Mouse (Mus musculus): Measurements from ENCODE around the gene Mamdc2. TPM values are rescaled to one million over a fixed set of nuclear protein-coding genes. Genes with fewer than 3 reads are reported as not detected.

Gene Mamdc2
- total and polyA plus RNA-seq, 2 experiments from 2014 or later, result 3.2 to 4.0 TPM

DNA sequence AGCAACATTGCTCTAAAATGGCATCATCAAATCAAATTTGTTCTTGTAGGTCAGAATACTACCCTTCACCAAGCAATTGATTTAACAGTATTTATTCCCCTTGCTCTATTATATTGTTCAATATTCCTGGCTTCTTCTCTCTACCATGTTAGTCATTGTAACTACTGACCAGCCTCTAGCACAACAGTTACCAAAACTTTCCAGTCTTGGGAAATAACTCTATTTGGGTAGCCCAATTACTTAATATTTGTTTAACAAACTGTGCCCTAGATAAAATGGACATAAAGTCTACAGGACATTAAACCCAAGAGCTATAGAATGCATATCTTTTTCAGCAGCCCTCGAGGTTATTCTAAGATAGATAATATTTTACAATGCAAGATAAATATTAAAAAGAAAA lies 159.0 kb downstream of the Mamdc2 start:
- H3K4me2 ChIP-seq (ENCODE audit: low read depth, low read length), result no peak overlapping the region
- no peaks in the 10 kb centered on the region for H3K4me1 ChIP-seq (ENCODE audit: insufficient read depth, low read length)
- H3K9ac ChIP-seq (replicated peaks; ENCODE audit: low read length), result no peak overlapping the region
- ATAC-seq, result no peak
- no peaks in the 10 kb centered on the region for H3K27me3 ChIP-seq (ENCODE audit: insufficient read depth, low read length)
- peaks cover 8% of the 10 kb centered on the region; the same call in 1 of the 2 replicates for H3K9me3 ChIP-seq (ENCODE audit: low read length)
- no peak for DNase-seq (ENCODE audit: low spot score)
- no peak overlapping the region for H3K4me3 ChIP-seq (ENCODE audit: low read length)
- no peaks in the 10 kb centered on the region for H3K36me3 ChIP-seq (ENCODE audit: insufficient read depth, low read length)
- no peak overlapping the region for H3K27ac ChIP-seq
- no peak for TF ChIP-seq CTCF (IDR thresholded peaks at IDR 0.05; ENCODE audit: low read depth)
- 83% methylated on average over 1 of the region's 1 CpGs for WGBS

- Histone ChIP-seq H3K4me2 (ENCODE audit: low read depth, low read length) (no peak overlapping the region), H3K36me3 (ENCODE audit: insufficient read depth, low read length) (no peaks in the 10 kb centered on the region), H3K9ac (replicated peaks; ENCODE audit: low read length) (no peak overlapping the region), H3K27ac (no peak overlapping the region), H3K9me3 (ENCODE audit: low read length) (peaks cover 5% of the 10 kb centered on the region; the same call in 1 of the 2 replicates), H3K27me3 (ENCODE audit: insufficient read depth, low read length) (no peaks in the 10 kb centered on the region), H3K4me3 (ENCODE audit: low read length) (no peak overlapping the region), H3K4me1 (ENCODE audit: insufficient read depth, low read length) (no peaks in the 10 kb centered on the region)
- WGBS, result 62% methylated on average over 8 of the region's 8 CpGs
- DNase-seq (ENCODE audit: low spot score) (no peak), ATAC-seq (no peak)
- no peak for TF ChIP-seq CTCF (IDR thresholded peaks at IDR 0.05; ENCODE audit: low read depth)
Observed at GRCm38 (mm10) chr19:23281911-23282660, 166.2 kb downstream of the Mamdc2 start.

GRCm38 (mm10) chr19:23274054-23274724 lies 174.1 kb downstream of the Mamdc2 start:
- TF ChIP-seq CTCF (IDR thresholded peaks at IDR 0.05; ENCODE audit: low read depth), result 0 out of 2 replicates have a peak, but pooled peaks have one; percentile 5
- Histone ChIP-seq H3K4me3 (ENCODE audit: low read length) (peak overlapping the region; percentile 89), H3K9ac (replicated peaks; ENCODE audit: low read length) (no peak overlapping the region), H3K27me3 (ENCODE audit: insufficient read depth, low read length) (no peaks in the 10 kb centered on the region), H3K4me2 (ENCODE audit: low read depth, low read length) (peak overlapping the region; percentile 78), H3K9me3 (ENCODE audit: low read length) (no peaks in the 10 kb centered on the region), H3K27ac (no peak overlapping the region), H3K4me1 (ENCODE audit: insufficient read depth, low read length) (0 out of 2 replicates have a peak, but pooled peaks cover 4% of the 10 kb centered on the region), H3K36me3 (ENCODE audit: insufficient read depth, low read length) (no peaks in the 10 kb centered on the region)
- 53% methylated on average over 4 of the region's 4 CpGs for whole genome bisulfite sequencing
- ATAC-seq (peak; percentile 61), DNase-seq (ENCODE audit: low spot score) (no peak)

DNA sequence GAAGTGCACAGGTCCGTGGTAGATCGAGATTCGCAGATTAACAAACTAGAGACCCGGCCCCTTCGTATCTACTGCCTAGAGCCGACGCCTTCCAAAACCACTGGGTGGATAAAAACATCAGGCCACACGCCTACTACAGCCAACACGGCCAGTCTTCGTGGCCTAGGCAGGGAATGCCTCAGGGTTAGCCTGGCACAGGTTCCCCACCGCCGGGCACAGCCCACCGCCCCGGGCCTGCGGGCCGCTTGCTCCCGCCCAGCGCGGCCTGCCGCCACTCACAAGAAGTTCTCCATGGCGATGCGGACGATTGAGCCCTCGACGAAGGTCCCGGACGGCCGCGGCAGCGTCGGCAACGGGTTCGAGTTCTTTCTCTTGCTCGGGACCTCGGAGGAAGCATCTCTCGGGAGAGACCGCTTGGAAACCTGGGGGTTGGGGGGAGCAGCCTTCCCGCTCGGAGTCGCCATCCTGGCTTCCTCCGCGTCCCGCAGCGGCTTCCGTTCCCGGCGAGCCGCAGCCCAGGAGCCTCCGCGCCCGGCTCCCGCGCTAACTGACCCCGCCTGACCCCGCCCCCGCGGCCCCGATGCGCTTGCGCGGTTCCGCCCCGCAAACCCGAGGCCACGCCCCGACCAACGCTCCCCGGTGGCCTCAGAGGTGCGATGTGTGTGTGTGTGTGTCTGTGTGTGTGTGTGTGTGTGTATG lies 174.7 kb downstream of the Mamdc2 start, which contains the start of gene Smc5:
Gene Smc5 (minus strand): TSS at position 543 of the 699 bp plus-strand sequence.
- peak within 1 kb of the TSS; percentile 60; the same call in 1 of the 2 replicates for H3K27ac ChIP-seq
- 0 out of 2 replicates have a peak, but pooled peaks cover 4% of the 10 kb centered on the region for H3K4me1 ChIP-seq (ENCODE audit: insufficient read depth, low read length)
- H3K27me3 ChIP-seq (ENCODE audit: insufficient read depth, low read length), result no peaks in the 10 kb centered on the region
- peak within 1 kb of the TSS; percentile 78 for H3K4me2 ChIP-seq (ENCODE audit: low read depth, low read length)
- no peaks in the 10 kb centered on the region for H3K9me3 ChIP-seq (ENCODE audit: low read length)
- ATAC-seq (peak; percentile 95), DNase-seq (ENCODE audit: low spot score) (peak; percentile 91)
- peak within 1 kb of the TSS; percentile 86 for H3K9ac ChIP-seq (replicated peaks; ENCODE audit: low read length)
- H3K4me3 ChIP-seq (ENCODE audit: low read length), result peak within 1 kb of the TSS; percentile 89
- TF ChIP-seq CTCF (IDR thresholded peaks at IDR 0.05; ENCODE audit: low read depth), result no peak
- H3K36me3 ChIP-seq (ENCODE audit: insufficient read depth, low read length), result peaks cover 2% of the 10 kb centered on the region; the same call in 1 of the 2 replicates
- WGBS, result 1% methylated on average over 69 of the region's 69 CpGs

DNA sequence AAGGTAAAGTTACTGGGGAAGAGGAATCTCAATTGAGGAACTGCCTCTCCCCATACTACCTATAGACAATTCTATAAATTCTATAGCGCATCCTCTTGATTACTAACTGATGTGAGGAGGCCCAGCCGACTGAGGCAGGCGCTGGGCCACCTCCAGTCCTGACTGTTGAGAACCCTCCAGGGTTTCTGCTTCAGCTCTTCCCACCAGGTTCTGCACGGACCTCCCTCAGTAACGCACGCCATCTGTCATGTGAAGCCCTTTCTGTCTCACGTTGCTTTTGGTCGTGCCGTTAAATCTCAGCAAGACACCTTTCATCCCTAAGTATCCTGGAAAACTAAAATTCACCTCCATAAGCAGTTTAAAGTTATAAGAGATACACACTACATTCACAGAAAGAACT lies 191.5 kb downstream of the Mamdc2 start:
- Histone ChIP-seq H3K27me3 (ENCODE audit: insufficient read depth, low read length) (no peaks in the 10 kb centered on the region), H3K4me2 (ENCODE audit: low read depth, low read length) (no peak overlapping the region), H3K36me3 (ENCODE audit: insufficient read depth, low read length) (peaks cover 23% of the 10 kb centered on the region; the same call in 1 of the 2 replicates), H3K27ac (no peak overlapping the region), H3K9ac (replicated peaks; ENCODE audit: low read length) (no peak overlapping the region), H3K9me3 (ENCODE audit: low read length) (no peaks in the 10 kb centered on the region), H3K4me3 (ENCODE audit: low read length) (no peak overlapping the region), H3K4me1 (ENCODE audit: insufficient read depth, low read length) (no peaks in the 10 kb centered on the region)
- no peak for ATAC-seq
- TF ChIP-seq CTCF (IDR thresholded peaks at IDR 0.05; ENCODE audit: low read depth), result no peak
- no peak for DNase-seq (ENCODE audit: low spot score)
- WGBS, result 70% methylated on average over 9 of the region's 9 CpGs

Other genes starting within 250 kb of the Mamdc2 start
- 16.9 and 21.3 TPM in 2 replicates for gene Smc5, start 174.5 kb downstream of the Mamdc2 start, total RNA-seq (2014; rRNA removed)
- 21.4 and 23.2 TPM in 2 replicates for gene Smc5, start 174.5 kb downstream of the Mamdc2 start, polyA plus RNA-seq (2015; fragmentation: Nextera tagmentation; extraction: Ambion mirVana)
- gene 1700028P14Rik, start 204.4 kb upstream of the Mamdc2 start, total RNA-seq (2014; rRNA removed), result 2.5 and 6.2 TPM in 2 replicates
- 3.0 and 3.4 TPM in 2 replicates for gene 1700028P14Rik, start 204.4 kb upstream of the Mamdc2 start, polyA plus RNA-seq (2015; fragmentation: Nextera tagmentation; extraction: Ambion mirVana)
- 17.0 and 28.0 TPM in 2 replicates for gene Ptar1, start 239.0 kb upstream of the Mamdc2 start, total RNA-seq (2014; rRNA removed)
- gene Ptar1, start 239.0 kb upstream of the Mamdc2 start, polyA plus RNA-seq (2015; fragmentation: Nextera tagmentation; extraction: Ambion mirVana), result 4.8 and 5.2 TPM in 2 replicates

Measured in hindbrain, postnatal 0 days (tissue).